Mouse (Mus musculus) thymus, adult 2 months (tissue): ENCODE data around the gene Washc2.

Source experiments
- CTCF ChIP-seq: fragments of 200-500 bp; IDR thresholded peaks from 2 replicates; pipeline ENCODE4 v1.5.1; 2012; ENCODE audit warnings: mild to moderate bottlenecking, control low read depth, low read length, moderate library complexity, borderline replicate concordance; ENCODE audit not compliant: control insufficient read depth, poor library complexity, insufficient read depth; ENCODE audit errors: extremely low read depth
- POLR2A ChIP-seq: fragments of 200-500 bp; IDR thresholded peaks from 2 replicates; pipeline ENCODE4 v1.6.1; 2012; ENCODE audit warnings: mild to moderate bottlenecking, low read length, control low read depth, moderate library complexity; ENCODE audit not compliant: control insufficient read depth, poor library complexity, insufficient read depth; ENCODE audit errors: extremely low read depth

DNA sequence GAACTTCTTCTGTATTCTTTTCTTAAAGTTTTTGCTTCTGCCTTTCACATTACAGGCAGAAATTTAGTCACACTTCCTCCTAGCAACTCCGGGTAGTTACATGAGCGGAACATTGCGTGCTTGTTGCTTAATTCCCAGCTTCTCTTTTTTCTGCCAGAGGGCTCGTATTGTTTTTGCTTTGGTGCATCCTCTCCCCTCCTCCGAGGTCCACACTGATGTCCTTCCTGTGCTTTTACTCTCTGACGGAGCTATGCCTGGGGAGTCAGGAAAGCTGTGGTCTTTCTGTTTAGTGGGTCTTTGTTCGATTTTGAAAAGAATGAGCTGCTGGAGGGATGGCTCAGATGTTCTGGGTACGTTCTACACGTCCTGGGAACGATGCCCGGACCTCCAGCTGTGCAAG is 19.9 kb downstream of the Washc2 start:
- TF ChIP-seq CTCF (no peak), POLR2A (no peak)
